In the genomic region with DNA sequence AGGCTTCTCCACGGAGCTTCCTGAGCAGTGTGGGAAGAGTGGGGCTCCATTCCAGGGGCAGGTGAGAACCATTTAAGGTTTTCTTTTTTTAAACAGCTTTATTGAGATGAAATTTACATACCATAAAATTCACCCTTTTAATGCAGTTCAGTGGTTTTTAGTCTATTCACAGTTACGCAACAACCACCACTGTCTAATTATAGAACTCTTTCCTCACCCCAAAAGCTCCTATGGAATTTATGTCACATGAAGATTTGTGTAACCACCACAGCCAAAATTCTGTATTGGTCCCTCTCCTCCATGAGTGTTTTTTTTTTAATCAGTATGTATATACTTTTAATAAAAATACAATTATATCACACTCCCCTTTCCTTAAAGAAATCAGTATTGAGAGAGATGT, we compare ENCODE assay signal across 28 mouse cellular contexts.
"Had no signal": no experiment of that assay in that cellular context is flagged by ENCODE, and none has a peak within 500 bp of the region (broad histone marks: within the 10 kb centered on the region; RNA-seq: fewer than 3 reads in every experiment).

No protein-coding gene starts in this region.

- H3K36me3 ChIP-seq: heart, embryonic 12.5 days; hindbrain, embryonic 10.5 days; hindbrain, embryonic 12.5 days; intestine, embryonic 15.5 days; kidney, embryonic 15.5 days; limb, embryonic 10.5 days; limb, embryonic 12.5 days; liver, embryonic 13.5 days; liver, embryonic 15.5 days had no signal

- H3K4me3 ChIP-seq: gastrocnemius, adult 2 months; heart, adult 2 months; heart, embryonic 12.5 days; hindbrain, embryonic 10.5 days; hindbrain, embryonic 12.5 days; intestine, embryonic 15.5 days; kidney, embryonic 15.5 days; limb, embryonic 10.5 days; limb, embryonic 12.5 days; liver, embryonic 13.5 days; liver, embryonic 15.5 days had no signal

- H3K4me1 ChIP-seq: intestine, embryonic 15.5 days; limb, embryonic 10.5 days; limb, embryonic 12.5 days; liver, embryonic 13.5 days; liver, embryonic 15.5 days had no signal

- H3K27me3 ChIP-seq: heart, embryonic 12.5 days; hindbrain, embryonic 12.5 days; intestine, embryonic 15.5 days; kidney, embryonic 15.5 days; liver, embryonic 13.5 days; liver, embryonic 15.5 days had no signal

- H3K9me3 ChIP-seq: heart, embryonic 12.5 days; hindbrain, embryonic 10.5 days; hindbrain, embryonic 12.5 days; intestine, embryonic 15.5 days; kidney, embryonic 15.5 days; limb, embryonic 10.5 days; limb, embryonic 12.5 days; liver, embryonic 13.5 days; liver, embryonic 15.5 days had no signal

- DNase-seq: gastrocnemius, adult 2 months; gastrocnemius, postnatal 10 days; gastrocnemius, postnatal 25 days; heart, adult 11 months; heart, adult 2 months; heart, postnatal 10 days; heart, postnatal 4 days; kidney, adult 11 months; kidney, adult 2 months; kidney, adult 9 months; kidney, postnatal 14 days; kidney, postnatal 36 days; liver; liver, embryonic 13.5 days; liver, postnatal 0 days had no signal

- H3K4me2 ChIP-seq: heart, embryonic 12.5 days; hindbrain, embryonic 12.5 days; hindbrain, embryonic 14.5 days; intestine, embryonic 15.5 days; kidney, embryonic 15.5 days; limb, embryonic 12.5 days; liver, embryonic 11.5 days; liver, embryonic 13.5 days; liver, embryonic 15.5 days had no signal

- ATAC-seq: hindbrain, embryonic 16.5 days; inflammation-experienced regulatory T-cells, adult 6 months; intestine, embryonic 15.5 days; liver, postnatal 0 days had no signal

- H3K9ac ChIP-seq: heart, embryonic 12.5 days; hindbrain, embryonic 12.5 days; hindbrain, embryonic 14.5 days; intestine, embryonic 15.5 days; kidney, embryonic 15.5 days; limb, embryonic 12.5 days; liver, embryonic 13.5 days; liver, embryonic 15.5 days; liver, postnatal 0 days had no signal

- H3K27ac ChIP-seq: gastrocnemius, adult 2 months; heart, adult 2 months; hindbrain, embryonic 12.5 days; hindbrain, embryonic 14.5 days; intestine, embryonic 15.5 days; kidney, embryonic 15.5 days; kidney, postnatal 0 days; limb, embryonic 10.5 days; limb, embryonic 12.5 days; liver, embryonic 13.5 days; liver, embryonic 15.5 days had no signal
